Mouse (Mus musculus) heart, adult 2 months (tissue): ENCODE results near the gene Uxs1. TPM values are rescaled to one million over a fixed set of nuclear protein-coding genes. Genes with fewer than 3 reads are reported as not detected.

Experiments used
- DNase-seq, 2 experiments: peaks; one replicate each; pipeline ENCODE4 v3.0.0; 2021
- H3K27ac ChIP-seq: fragments of 200-600 bp; 2 replicates; pipeline ENCODE4 v1.8.1; 2022
- H3K27me3 ChIP-seq: fragments of 200-500 bp; 2 replicates; pipeline ENCODE4 v1.6.1; 2012; ENCODE audit warnings: mild to moderate bottlenecking, low read length, inconsistent platforms, mixed read lengths; ENCODE audit not compliant: control insufficient read depth, insufficient read depth
- H3K36me3 ChIP-seq: fragments of 200-500 bp; 2 replicates; pipeline ENCODE4 v1.6.1; 2012; ENCODE audit warnings: low read length, inconsistent platforms; ENCODE audit not compliant: control insufficient read depth, insufficient read depth
- H3K4me1 ChIP-seq: fragments of 200-500 bp; 2 replicates; pipeline ENCODE4 v1.6.1; 2011; ENCODE audit warnings: low read length; ENCODE audit not compliant: control insufficient read depth, insufficient read depth
- H3K4me3 ChIP-seq: fragments of 200-600 bp; 2 replicates; pipeline ENCODE4 v1.8.1; 2022
- H3K79me2 ChIP-seq: fragments of 200-500 bp; replicated peaks from 2 replicates; pipeline ENCODE4 v1.6.1; 2012; ENCODE audit warnings: mild to moderate bottlenecking, inconsistent platforms, low read length, moderate library complexity, mixed read lengths; ENCODE audit not compliant: control insufficient read depth, insufficient read depth
- H3K9ac ChIP-seq: fragments of 200-500 bp; 2 replicates; pipeline ENCODE4 v1.6.1; 2012; ENCODE audit warnings: low read depth, mild to moderate bottlenecking, control low read depth, inconsistent platforms, low read length, mixed read lengths
- CTCF ChIP-seq: fragments of 200-600 bp; IDR thresholded peaks from 2 replicates; pipeline ENCODE4 v1.8.1; 2022; ENCODE audit warnings: antibody characterized with exemption, mild to moderate bottlenecking, moderate library complexity
- EP300 ChIP-seq: fragments of 200-500 bp; IDR thresholded peaks from 2 replicates; pipeline ENCODE4 v1.6.1; 2011; ENCODE audit warnings: low read depth, low read length, control low read depth; ENCODE audit not compliant: insufficient read depth
- POLR2A ChIP-seq: fragments of 200-500 bp; IDR thresholded peaks from 2 replicates; pipeline ENCODE4 v1.6.1; 2011; ENCODE audit warnings: mild to moderate bottlenecking, low read depth, low read length, control low read depth; ENCODE audit not compliant: insufficient read depth
- WGBS: fragments of 180-500 bp; shearing (Covaris S2); methylation state at CpG from one replicate; pipeline ENCODE4 v1.1.7; 2018; 5-methylcytosine and 5-hydroxymethylcytosine counted together
- intact Hi-C: fragments of 180-260 bp; cut with DNase I; formaldehyde crosslinking; loops from one replicate; pipeline ENCODE4 v1.15.1; 2025
- long read RNA-seq: library from polyadenylated mRNA; stranded (forward); transcript quantifications from one replicate; pipeline ENCODE4 v2.0.0, GENCODE M21; 2021
- polyA plus RNA-seq: library from polyadenylated mRNA; depleted of rRNA; stranded (reverse); fragments of >200 nt; gene quantifications from 2 replicates; pipeline ENCODE4 v1.2.3, GENCODE M21; 2012; rRNA removed
- total RNA-seq, 2 experiments: library from RNA; stranded (reverse); gene quantifications; 2 replicates each; pipeline ENCODE4 v1.2.3; 2021

The Uxs1 gene
- total RNA-seq (10 to 100 TPM in 1 of 2 experiments, 1 to 10 TPM in 1; 10.0 to 10.9 TPM), polyA plus RNA-seq (5.5 and 7.3 TPM in 2 replicates)
- long read RNA-seq, full-length matches to known transcripts = 4 of 5 reads
- long read RNA-seq, partial matches to known transcripts = 0 of 5 reads
- long read RNA-seq, other reads (novel, unspliced or antisense) = 1 of 5 reads

DNA sequence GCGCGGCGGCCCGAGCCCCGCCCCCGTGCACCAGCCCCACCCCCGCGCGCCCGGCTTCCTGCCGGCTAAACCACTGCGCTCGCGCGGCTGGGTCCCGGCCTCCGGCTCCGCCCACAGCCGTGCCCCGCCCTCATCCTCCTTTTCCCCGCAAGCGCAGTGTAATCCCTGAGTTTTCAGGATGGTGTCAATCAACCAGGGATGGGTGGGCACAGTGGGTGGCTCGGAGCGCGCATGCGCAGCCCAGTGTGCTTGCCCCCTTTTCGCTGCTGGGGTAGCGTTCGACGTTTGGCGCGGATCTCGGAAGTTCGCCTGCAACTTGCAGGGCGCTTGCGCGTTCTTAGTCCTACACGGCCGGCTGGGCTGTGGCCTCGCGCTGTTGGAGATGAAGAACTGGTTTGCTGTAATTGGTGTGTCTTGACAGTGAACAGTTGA is at the start of gene Uxs1:
Gene Uxs1, minus strand, starts transcription at position 38 of the 432 bp plus-strand sequence.
- TF ChIP-seq CTCF (no peak), POLR2A (peak; percentile 96), EP300 (no peak)
- H3K27ac ChIP-seq = peak within 1 kb of the TSS; percentile 72
- intact Hi-C loops = loop anchor here (2.0 to 10.0 kb wide), 3 partner anchors 105 to 973 kb away; partner anchors contain the start of genes Mrps9, Nck2 and Tpp2
- peak within 1 kb of the TSS; percentile 78 for H3K9ac ChIP-seq
- H3K4me3 ChIP-seq = peak within 1 kb of the TSS; percentile 98
- no peaks in the 10 kb centered on the region for H3K27me3 ChIP-seq
- peak; percentile 98 to 99 for DNase-seq
- H3K79me2 ChIP-seq = no peaks in the 10 kb centered on the region
- no peaks in the 10 kb centered on the region for H3K36me3 ChIP-seq
- H3K4me1 ChIP-seq = peaks cover 1% of the 10 kb centered on the region; the same call in 1 of the 2 replicates
- WGBS = under 1% methylated on average over 41 of the region's 41 CpGs

DNA sequence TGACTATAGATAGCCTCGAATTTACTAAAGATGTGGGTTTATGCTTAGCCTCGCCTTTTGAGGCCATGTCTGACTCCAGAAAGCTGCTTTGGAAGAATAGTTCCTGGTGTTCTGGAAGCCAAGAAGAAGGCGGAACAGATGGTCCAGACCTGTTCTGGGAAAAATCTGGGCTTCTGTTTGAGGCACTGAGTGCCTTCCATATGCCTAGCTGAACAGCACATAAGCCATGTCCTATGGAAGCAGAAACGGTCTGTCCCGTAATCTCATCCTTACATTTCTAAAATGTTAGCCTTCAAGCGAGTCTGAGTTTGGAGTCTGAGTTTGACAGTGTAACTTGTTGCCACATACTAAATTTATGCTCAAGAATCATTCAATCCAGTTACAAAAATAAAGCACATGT is 49.6 kb upstream of the Uxs1 start:
- H3K4me1 ChIP-seq = no peaks in the 10 kb centered on the region
- H3K27ac ChIP-seq = no peak overlapping the region
- no peak overlapping the region for H3K4me3 ChIP-seq
- DNase-seq = no peak
- no peaks in the 10 kb centered on the region for H3K27me3 ChIP-seq
- intact Hi-C loops = no loop called here
- H3K79me2 ChIP-seq = no peaks in the 10 kb centered on the region
- H3K9ac ChIP-seq = no peak overlapping the region
- 81% methylated on average over 6 of the region's 6 CpGs for WGBS
- no peak for TF ChIP-seq EP300
- TF ChIP-seq POLR2A = no peak
- TF ChIP-seq CTCF = no peak
- H3K36me3 ChIP-seq = no peaks in the 10 kb centered on the region

DNA sequence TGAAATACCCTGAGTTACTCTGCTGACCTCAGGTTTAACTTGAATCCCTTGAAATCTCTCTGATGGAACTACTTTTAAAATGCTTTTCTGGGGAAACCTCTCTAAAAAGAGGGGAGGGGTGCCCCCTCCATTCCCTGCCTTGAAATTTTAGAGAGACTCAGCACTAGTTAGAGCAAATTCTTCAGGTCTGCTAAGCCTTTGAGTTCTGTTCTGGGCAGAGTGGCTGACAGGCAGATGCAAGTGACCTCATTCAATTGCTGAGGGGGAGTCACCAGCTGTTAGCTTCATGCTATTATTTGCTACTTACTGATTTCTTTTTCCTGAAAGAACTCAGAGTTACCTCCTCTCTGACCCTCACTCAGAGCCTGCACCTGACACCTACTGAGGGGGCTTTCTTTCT is 43.5 kb upstream of the Uxs1 start:
- no peak overlapping the region for H3K27ac ChIP-seq
- no peaks in the 10 kb centered on the region for H3K4me1 ChIP-seq
- no peaks in the 10 kb centered on the region for H3K79me2 ChIP-seq
- no peak overlapping the region for H3K4me3 ChIP-seq
- no peak overlapping the region for H3K9ac ChIP-seq
- intact Hi-C loops = no loop called here
- H3K36me3 ChIP-seq = no peaks in the 10 kb centered on the region
- no peak for TF ChIP-seq EP300
- no peak for TF ChIP-seq POLR2A
- no peak for TF ChIP-seq CTCF
- no peak for DNase-seq
- H3K27me3 ChIP-seq = no peaks in the 10 kb centered on the region

DNA sequence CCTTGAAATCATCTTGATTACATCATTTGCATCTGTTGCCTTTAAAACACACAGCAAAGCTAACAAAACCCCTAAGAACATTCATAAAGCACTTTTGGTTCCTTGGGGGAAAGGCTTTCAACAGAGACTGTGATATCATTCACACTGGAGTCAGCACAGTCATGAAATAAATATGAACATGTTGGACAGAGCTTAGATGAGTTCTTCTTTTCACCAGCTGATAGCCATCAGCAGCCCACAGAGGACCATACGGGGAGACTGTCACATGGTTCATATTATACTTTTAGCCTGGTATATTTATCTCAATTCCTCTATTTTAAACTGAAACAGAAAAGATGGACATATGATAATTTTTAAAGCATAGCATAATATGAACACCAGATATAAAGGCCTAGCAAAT is 40.9 kb upstream of the Uxs1 start:
- Histone ChIP-seq H3K27ac (no peak overlapping the region), H3K36me3 (no peaks in the 10 kb centered on the region), H3K4me1 (no peaks in the 10 kb centered on the region), H3K9ac (no peak overlapping the region), H3K4me3 (no peak overlapping the region), H3K79me2 (no peaks in the 10 kb centered on the region), H3K27me3 (no peaks in the 10 kb centered on the region)
- WGBS = 52% methylated on average over 1 of the region's 1 CpGs
- no peak for DNase-seq
- intact Hi-C loops = no loop called here
- TF ChIP-seq POLR2A = no peak
- TF ChIP-seq EP300 = no peak
- no peak for TF ChIP-seq CTCF

DNA sequence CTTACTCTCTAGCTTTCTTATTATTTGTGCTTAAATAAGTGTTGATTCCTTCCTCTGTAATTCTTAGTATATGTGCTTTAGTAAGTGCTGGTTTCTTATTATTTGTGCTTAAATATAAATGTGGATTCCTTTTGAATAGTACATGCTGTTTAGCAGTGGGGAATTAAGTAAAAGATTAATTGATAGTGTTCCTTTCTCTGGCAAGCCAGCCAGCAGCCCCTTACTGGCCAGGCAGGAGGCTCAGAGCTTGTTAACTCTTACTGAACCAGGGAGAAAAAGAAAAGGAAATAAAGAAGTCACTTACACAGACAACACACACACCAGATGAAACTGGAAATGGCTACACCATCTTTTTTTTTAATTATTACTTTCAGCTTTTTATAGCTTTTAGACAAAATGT is 37.2 kb upstream of the Uxs1 start:
- H3K27ac ChIP-seq = no peak overlapping the region
- H3K4me1 ChIP-seq = no peaks in the 10 kb centered on the region
- no peak for DNase-seq
- intact Hi-C loops = no loop called here
- H3K4me3 ChIP-seq = no peak overlapping the region
- no peaks in the 10 kb centered on the region for H3K79me2 ChIP-seq
- no peaks in the 10 kb centered on the region for H3K27me3 ChIP-seq
- TF ChIP-seq CTCF = no peak
- no peak for TF ChIP-seq EP300
- no peak for TF ChIP-seq POLR2A
- H3K36me3 ChIP-seq = no peaks in the 10 kb centered on the region
- no peak overlapping the region for H3K9ac ChIP-seq

DNA sequence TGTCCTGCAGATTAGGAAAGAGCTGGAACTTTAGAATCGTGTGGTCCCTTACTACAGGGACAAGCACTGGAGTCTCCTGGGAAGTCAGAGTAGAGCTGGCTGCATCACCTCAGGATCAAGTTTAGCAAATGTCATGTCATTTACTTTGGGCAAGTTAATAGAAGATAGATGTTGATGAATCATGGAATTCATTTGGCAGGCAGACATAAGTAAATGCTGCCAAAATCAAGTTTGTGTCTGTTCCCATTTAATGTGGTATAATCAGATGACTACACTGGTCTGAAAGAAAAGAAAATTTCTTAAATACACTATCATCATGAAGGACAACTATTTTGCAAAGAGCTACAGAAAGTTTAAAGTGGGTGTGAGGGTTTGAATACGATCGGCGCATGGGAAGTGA is 35.0 kb upstream of the Uxs1 start:
- Histone ChIP-seq H3K36me3 (no peaks in the 10 kb centered on the region), H3K9ac (no peak overlapping the region), H3K4me1 (no peaks in the 10 kb centered on the region), H3K4me3 (no peak overlapping the region), H3K79me2 (no peaks in the 10 kb centered on the region), H3K27me3 (no peaks in the 10 kb centered on the region), H3K27ac (no peak overlapping the region)
- 87% methylated on average over 4 of the region's 4 CpGs for WGBS
- intact Hi-C loops = no loop called here
- no peak for DNase-seq
- TF ChIP-seq EP300 = no peak
- no peak for TF ChIP-seq POLR2A
- no peak for TF ChIP-seq CTCF
